Mouse (Mus musculus): ENCODE measurements around the gene Trmt13. TPM values are rescaled to one million over a fixed set of nuclear protein-coding genes. Genes with fewer than 3 reads are reported as not detected.
"Not testable (repeated sequence)": the region's sequence is repeated elsewhere in the genome, so short reads cannot be mapped to it uniquely, and the experiment has no call there.

The Trmt13 gene
- total RNA-seq (2021): 10 to 100 TPM; 18.4 to 21.3 TPM

DNA sequence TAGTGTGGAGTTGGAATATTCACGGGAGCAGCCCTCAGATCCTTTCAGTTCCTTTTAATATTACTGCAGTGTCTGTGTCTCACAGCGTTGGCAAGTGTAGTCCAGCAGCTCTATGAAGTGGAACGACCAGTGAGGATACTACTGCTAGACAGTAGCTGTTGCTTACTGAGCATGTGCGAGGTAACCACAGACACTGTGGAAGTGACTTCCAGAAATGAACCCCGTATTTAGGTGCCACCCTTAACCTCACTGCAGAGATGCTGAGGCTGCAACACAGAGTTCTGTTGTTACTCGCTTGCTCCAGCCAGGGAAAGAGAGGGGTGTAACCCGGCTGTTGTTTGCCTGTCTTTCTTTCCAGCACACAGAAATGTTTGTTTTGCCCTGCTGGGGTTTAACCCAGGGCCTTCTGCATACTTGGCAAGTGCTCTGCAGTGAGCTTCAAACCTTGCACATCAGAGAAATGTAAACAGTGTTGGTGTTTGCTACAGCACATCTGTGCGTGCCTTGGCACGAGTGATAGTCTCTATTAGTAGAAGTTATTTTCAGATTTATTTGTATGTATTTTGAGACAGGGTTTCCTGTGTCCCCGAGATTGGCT lies at the start of gene Trmt13:
Gene Trmt13, minus strand, starts transcription at position 293 of the 598 bp plus-strand sequence.
- DNase-seq: peak; percentile 27 to 46

DNA sequence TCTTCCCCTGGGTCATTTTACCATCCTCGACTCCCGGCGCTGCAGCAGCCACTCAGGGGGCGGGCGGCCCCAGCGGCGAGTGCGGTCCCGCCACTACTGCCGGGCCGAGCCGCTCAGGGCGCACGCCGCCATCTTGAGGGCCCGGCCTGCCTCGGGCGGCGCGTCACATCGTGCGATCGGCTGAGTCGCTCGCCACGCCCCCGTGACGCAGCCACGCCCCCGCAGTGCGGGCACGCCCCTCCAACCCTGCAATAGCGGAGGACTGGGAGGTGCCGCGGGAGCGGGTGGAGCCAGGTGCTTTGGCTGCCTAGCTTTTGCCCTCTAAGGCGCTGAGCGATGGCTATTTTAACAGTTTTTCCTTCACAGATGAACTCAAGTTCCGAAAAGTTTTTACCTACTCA lies 48.1 kb upstream of the Trmt13 start, which contains the start of gene Mfsd14a:
Gene Mfsd14a, minus strand, starts transcription at position 215 of the 401 bp plus-strand sequence.
- peak; percentile 99 for DNase-seq

DNA sequence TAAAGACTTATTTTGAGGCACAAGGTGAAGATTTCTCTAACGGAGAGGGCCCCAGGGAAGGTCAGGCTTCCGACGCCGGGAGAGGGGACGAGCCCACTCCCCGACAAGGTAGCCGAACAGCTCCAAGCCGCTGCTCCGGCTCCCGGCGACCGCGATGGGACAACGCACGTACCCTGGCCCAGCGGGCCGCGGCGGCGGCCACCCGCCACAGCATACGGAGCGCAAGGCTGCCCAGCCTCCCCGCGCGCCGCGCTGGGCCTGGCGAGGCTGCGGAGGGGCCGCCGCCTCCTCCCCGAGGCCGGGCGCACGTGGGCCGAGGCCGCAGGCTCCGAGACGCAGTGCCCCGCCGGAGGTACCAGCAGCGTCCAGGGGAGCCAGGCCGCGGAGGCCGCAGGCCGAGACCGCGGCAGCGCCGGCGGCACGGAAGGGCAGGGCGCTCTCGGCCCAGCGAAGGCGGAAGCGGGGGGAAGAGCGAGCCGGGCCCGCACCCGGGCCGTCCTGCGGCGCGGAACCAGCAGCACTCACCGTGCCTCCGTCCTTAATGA lies 47.6 kb upstream of the Trmt13 start:
- DNase-seq: peak; percentile 37 to 44

DNA sequence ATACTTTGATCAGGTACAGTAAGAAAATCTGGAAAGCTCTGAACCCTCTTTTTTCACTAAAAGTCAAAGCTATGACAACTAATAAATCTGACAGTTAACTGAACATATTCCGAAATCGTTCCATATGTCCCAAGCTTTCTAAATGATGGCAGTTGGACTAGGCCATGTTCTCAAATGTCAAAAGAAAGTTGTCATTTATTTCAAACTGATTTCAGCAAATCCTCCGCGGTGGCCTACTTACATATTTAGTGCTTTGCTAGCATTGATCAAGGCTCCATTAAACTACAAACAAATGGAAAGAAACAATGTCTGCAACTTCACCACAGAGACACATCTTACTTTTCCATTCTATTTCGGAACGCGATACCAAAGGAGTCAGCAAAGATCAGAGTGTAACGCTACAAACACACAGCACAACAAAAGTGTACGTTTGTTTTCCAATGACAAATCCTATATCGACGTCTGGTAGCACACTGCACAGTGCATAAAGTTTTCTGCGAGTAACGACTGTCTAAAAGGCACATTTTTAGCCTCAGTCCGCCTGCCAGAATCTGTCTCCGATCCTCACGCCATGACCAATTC lies 47.0 kb upstream of the Trmt13 start:
- DNase-seq: no peak

DNA sequence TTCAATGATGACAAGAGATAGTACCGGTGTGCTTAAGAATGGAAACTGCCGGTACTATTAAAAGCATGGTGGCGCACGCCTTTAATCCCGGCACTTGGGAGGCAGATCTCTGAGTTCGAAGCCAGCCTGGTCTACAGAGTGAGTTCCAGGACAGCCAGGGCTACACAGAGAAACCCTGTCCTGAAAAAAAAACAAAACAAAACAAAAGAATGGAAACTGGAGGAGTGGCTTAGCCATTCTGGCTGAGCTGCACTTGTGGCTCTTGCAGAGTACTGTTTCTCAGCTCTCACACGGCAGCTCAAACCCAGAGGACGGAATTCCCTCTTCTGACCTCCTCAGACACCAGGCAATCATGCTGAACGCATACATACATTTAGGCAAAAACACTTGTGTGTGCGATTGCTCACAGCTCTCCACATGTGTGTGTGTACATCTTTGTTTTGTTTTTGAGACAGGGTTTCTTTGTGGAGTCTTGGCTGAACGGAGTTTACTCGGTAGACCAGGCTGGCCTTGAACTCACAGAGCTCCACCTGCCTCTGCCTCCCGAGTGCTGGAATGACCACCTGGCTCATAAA lies 45.6 kb upstream of the Trmt13 start:
- DNase-seq: no peak

DNA sequence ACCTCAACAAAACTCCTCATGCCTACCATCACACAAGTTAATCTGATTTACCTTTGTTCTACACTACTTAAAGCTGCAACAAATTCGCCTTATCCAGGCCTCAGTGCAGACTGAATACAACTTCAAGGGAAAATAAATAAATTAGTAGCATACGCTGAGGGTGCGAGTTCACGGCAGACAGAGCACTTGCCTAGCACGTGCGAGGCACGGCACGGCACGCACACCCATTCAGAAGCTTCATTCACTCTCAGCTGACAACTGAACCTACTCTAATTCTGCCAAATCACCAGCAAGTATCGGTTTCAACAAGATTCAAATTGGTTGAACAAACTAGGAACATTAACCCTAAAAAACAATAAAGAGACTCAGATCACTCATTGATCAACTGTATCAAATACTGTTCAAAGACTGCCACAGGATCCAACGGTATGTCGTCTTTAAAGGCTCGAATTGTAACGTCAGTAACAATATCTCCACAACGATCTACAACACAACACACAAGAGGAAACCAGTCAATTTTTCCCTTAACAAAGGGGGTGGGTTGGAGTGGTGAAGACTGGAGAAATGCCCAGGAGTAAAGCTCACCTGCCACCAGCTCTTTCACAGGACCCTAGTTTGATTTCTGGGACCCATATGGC lies 44.7 kb upstream of the Trmt13 start:
- DNase-seq: no peak

DNA sequence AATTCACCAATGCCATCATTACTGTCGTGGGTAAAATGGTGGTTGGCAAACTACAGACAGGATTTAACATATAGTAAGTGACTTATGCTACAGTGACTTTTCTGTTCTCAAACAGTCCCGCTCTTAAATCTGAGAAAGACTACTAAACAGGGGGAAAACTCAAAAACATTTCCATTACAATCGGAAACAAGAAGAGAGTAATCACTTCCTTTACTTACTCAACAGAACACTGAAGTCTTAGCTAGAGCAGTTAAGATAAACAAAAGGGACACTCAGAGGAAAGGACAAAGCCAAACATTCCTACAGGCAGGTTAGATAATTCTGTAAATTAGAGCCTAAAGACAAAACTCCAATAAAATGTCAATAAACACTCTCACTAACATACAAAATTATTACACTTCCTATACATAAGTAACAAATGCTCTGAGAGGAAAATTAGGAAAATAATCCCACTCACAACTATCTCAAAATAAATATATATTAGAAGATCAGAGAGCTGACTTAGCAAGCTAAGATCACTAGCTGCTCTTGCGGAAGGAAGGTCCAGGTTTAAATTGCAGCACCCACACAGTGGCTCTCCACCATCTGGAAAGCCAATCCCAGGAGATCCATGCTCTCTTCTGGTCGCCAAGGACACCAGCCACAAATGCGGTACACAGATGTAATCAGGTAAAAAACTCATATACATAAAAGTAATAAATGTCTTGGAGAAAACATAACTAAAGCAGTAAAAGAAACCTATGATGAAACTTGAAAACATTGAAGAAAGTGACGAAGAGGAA lies 42.0 kb upstream of the Trmt13 start:
- no peak for DNase-seq

DNA sequence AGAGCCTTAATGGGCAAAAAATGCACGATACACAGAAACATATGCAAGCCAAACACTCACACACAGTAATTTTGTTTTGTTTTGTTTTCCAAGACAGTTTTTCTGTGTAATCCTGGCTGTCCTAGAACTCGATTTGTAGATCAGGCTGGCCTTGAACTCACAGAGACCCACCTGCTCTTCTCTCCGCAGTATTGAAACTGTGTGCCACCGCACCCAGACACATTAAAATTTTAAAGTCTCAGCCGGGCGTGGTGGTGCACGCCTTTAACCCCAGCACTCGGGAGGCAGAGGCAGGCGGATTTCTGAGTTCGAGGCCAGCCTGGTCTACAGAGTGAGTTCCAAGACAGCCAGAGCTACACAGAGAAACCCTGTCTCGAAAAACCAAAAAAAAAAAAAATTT lies 39.7 kb upstream of the Trmt13 start:
- DNase-seq: not testable (repeated sequence)

DNA sequence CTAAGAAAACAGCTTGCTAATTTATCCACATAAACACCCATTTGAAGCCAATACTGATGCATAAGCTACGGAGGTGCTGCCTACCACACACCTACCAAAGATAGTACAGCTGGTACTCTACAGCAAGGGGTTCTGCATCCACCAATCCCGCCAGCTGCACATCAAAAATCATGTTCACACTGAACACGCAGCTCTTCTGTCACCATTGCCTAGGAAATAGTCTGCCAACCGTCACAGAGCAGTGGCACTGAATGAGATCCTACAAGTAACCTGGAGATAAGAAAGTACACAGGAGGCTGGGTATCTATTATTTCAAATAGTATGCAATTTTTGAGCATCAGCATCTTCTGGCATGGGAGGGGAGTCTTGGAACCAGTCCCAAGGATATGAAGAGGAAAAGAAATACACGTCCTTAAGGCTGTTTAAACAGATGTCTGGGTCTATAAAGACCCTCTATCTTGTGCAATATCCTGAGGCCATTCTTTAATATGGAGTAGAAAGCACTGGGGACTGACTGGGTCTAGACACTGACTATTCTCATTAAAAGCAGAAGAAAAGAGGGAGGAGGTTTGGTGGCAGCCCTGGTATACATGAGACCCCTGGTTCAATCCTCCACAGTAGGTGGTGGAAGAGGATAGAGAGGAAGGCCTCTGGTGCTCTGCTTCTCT lies 39.0 kb upstream of the Trmt13 start:
- no peak for DNase-seq

DNA sequence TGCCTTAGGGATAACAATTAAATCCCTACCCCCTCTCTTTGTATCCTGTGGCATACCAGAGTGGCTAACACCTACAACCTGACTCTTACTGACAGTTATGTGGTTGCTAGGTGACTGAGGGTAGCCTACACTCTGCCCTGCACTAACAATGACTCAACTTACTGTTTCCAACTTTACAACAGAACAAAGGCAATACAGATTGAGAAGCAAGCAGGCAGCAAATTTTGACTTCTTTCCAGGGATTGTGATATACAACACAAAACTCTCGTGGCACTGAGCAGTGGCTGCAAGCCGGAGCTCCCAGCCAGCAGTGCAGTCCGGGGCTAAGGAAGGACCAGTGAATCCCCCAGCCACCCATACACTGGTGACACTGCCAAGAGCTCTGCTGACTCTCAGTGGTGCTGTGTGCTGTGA lies 37.7 kb upstream of the Trmt13 start:
- DNase-seq: no peak

DNA sequence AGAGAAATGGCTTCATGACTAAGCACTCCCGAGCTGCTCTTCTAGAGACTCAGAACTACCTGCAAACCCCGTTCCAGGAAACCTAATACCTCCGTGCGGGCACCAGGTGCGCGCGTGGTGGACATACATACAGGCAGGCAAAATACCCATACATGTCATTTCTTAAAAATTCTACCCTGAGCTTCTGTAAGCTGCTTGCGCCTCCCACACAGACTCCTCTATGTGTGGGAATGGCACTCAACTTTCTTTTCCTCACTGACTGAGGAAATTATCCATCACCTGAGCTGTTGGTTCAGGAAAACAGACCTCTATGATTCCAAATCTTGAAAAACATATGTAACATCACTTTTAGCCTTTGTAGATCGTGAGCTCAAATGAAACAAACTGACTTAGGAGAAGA lies 36.3 kb upstream of the Trmt13 start:
- no peak for DNase-seq

DNA sequence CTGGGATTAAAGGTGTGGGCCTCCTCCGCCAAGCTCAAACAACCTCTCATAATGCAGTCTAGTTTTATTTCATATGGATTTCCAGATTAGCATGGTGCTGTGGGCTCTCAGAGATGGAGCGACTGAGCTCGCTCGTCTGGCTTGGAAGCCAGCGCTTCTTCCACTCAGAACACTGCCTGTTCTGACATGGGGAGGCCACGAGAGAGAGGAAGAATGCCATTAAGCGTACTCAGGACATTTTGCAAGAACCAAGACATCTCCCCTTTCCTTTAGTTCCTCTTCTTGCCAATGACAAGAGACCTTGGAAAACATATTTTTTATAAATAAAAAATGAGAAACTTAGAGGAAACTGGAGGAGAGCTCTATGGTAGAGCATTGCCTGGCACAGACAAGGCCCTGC lies 34.4 kb upstream of the Trmt13 start:
- DNase-seq: no peak

DNA sequence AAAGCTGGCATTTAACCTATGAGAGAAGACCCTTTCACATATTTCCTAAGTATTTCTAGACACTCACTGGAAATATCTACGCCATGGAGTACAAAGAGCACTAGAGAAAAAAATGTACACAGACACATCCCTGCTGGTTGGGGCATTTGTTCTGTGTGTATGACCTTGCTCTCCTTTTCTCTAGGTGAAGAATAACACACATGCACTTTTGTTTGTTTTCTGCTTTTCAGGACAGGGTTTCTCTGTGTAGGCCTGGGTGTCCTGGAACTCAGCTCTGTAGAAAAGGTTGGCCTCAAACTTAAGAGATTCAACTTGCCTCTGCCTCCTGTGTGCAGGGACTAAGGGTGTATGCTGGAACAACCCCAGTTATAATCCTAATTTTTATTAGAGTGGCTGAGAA lies 32.0 kb upstream of the Trmt13 start:
- DNase-seq: no peak

DNA sequence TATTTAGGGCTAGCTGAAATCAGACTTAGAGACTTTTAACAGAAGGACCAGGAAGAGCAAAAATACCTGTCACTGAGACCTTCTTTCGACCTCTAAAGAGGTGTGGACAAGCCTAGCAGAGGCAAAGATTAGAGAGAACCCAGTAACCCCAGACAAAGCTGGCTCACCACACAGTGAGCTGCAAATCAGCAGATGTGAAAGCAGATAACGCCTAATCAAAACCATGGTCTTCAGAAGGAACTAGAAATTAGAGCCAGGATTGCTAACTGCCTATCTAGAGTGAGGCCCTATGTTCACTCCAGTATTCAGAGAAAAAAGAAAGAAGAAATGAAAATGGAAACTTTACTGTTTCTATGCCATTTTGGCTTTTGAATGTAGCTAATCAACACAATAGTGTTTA lies 28.0 kb upstream of the Trmt13 start:
- no peak for DNase-seq

DNA sequence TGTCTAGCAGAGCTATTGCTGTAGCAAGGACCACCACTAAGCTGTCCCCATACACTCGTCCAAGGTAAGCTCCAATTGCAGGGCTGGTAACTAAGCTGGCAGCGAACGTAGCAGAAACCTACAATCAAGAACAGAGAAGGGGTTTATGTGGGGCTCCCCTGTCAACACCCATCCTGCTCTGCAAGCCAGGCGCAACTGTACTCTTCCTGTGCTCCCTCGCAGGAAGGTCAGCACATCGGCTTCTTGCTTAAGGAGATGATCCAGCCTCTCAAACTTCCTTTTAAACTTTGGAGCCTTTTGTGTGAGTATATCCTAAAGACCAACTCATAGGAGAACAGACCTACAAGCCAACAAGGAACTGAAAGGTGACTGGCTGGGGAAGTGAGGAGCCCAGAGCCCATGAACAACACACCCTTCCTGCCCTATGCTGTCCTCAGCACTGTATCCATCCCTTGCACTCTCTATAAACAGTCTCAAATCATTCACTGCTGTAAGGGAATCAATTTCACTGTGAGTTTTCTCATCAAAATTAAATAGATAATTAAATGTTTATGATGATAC lies 27.5 kb upstream of the Trmt13 start:
- no peak for DNase-seq

DNA sequence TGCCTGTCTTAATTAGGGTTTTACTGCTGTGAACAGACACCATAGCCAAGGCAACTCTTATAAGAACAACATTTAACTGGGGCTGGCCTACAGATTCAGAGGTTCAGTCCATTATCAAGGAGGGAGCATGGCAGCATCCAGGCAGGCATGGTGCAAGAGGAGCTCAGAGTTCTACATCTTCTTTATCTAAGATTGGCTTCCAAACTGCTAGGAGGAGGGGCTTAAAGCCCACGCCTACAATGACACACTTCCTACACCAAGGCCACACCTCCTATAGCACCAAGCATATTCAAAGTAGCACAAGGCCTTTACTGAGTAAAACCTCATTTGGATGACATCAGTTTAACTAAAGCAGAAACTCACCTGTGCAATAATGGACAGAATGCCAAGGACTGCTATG lies 25.6 kb upstream of the Trmt13 start:
- DNase-seq: no peak

DNA sequence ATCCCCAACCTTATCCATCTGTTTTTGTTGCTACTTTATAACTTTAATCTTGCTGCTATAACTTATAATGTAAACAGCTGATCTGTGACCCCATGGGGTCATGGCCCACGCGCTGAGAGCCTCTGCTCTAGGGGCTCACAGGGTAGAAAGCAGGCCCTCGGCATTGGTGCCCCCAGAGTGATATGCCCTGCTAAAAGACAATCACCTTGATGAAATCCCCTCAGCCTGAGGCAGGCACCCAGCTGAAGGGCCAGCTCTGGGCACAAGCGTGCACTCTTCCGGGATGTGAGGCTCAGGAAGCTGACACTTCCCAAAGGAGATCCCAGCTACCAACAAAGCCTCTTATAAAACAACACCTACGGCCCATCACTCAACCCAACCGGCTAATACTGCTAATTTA lies 24.2 kb upstream of the Trmt13 start:
- DNase-seq: no peak

DNA sequence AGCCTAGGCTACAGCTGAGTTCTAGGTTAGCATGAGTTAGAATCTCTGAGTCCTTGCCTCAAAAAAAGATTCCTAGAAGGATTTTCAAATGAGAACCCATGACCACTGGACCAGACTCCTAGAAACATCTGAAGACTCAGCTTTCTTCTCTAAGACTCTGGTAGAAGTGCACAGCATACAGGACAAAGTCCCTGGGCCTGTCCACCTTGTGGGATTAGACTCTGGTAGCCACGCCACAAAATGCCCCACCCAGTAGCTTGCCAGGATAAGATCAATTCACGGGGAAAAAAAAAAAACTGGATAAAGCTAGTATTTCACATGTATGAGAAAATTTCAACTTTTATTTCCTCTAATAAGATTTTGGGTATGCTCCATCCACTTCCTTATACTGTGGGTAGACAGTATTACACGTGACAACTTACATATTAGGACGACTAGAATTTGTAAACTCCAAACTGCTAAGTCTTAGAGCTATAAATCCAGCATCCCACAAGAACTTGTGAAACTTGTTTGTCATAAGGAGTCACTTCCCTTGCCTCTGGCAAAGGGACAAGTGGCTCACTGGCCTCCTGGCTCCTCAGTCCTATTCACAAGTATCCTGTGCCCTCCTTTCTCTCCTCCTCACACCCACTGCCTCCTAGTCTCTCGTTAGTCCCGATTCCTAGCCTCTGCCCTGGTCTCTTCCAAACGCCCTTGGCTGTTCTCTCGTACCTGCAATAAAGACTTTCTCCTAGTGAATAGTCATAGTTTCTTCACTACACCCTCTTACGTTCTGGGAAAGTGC lies 23.5 kb upstream of the Trmt13 start:
- DNase-seq: no peak

DNA sequence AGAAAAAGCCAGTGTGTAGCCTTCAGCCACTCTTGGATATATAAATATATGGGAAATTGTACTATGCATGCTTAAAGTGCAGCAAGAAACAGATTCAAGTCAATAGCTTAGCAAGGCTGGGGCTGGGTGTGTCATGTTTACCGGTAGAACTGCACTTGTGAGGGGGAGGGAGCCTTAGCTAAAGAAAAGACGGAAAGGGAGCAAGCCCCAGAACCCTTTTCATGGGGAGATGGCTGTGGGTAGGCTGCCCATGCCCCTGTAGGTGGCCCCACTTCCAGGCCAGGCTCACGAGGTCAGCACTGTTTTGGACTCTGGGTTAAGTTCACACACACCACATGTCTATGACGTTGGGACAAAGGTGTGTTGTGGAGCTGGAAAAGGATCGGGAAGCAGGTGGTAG lies 21.4 kb upstream of the Trmt13 start:
- DNase-seq: no peak

DNA sequence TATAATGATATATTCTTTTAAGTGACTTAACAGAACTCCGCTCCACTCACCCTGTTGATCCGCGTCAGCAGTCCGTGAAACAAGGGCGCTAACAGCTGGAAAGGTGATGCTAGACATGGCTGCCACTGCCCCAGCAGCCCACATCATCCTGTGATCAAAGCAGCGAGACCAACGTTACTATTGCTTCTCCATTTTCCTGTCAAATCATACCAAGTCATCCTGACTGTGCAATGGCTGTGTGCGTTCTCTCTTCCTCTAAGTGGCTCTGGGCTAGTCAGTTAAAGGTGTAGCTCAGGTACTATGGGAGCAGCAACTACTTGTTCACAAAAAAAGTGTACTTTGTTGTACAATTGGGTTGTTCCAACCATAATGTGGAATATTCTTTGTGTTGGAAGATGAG lies 20.5 kb upstream of the Trmt13 start:
- no peak for DNase-seq

DNA sequence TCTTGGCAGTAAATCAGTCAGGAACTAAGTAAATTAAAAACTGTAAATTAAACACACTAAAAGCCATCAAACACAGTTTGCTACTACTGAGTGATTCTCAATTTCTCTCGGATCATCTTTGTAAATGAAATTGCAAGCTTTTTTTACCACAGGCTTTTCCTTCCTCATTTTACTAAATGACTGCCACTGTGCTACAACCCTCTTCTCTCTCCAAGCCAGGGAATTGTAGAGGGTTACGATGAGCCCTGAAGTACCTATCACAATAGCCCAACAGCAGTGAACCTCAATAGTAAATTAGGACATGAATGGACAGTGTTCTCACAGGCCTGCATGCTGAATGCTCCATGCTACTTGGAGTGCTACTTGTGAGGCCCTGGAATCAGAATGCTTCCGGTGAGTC lies 19.7 kb upstream of the Trmt13 start:
- no peak for DNase-seq

Data from layer of hippocampus, postnatal 36 days (tissue).